Mouse (Mus musculus): Measurements from ENCODE around the gene Rptor.

The Rptor gene

DNA sequence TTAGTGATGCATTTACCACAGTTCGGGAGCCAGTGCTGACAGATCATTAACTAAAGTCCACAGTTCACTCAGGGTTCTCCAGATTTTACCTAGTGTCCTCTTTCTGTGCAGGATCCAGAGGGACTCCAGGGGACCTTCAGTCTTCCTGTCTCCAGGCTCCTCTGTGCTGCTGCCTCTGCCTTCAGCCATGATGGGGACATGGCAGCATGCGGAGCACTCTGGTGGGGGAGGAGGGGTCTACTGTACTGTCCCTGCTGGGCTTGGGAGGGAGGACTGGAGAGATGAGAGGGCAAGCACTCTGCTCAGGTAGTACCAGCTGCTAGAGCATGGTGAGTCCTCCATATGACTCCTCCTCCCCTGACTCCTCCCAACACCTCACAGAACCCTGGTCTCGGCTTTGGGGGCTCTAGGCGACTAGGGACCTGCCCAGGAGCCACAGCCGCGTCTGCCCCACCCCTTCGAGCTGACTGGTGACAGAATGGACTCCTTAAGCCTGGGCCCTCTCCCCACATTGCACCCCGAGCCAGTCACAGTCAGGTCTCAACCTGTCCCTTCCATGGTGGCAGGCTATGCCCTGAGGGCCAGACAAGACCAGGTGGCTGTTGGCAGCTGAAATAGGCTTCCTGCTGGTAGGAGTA lies 336.5 kb downstream of the Rptor start:
- DNase-seq: no peak

DNA sequence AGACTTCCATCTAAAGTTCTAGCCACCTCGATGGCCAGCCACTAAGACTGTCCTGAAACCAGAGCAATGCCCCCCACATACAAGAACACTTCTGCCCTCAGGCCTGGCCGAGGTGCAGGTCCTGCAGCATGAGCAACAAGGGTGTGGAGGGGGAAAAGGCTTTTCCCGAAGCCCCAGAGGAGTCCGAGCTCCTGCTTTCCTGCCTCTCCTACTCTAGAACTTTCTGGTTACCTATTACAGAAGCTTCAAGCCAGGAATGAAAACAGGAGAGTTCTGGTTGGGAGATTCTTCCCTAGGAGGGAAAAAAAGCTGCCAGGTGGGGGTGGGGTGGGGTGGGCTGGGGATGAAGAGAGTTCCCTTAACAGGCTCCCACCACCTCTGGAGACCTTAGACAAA lies 337.0 kb downstream of the Rptor start:
- DNase-seq: no peak

DNA sequence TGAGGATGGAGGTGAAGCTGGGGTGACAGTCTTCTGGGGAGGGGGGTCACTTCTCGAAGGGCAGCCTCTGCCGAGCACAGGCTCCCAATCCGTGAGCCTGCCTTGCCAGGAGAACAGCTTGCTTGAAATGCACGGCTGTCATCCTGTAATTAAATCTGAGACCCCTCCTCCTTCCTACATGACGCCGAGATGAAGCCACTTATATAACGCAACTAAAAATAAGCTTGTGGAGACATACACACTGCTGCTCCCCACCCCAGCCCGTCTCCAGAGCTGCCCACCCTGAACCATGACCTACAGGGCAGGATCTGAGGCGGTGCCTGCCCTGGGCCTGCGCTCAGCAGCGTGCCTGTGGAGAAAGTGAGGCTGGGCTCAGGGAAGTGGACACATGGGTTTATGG lies 337.4 kb downstream of the Rptor start:
- no peak for DNase-seq

DNA sequence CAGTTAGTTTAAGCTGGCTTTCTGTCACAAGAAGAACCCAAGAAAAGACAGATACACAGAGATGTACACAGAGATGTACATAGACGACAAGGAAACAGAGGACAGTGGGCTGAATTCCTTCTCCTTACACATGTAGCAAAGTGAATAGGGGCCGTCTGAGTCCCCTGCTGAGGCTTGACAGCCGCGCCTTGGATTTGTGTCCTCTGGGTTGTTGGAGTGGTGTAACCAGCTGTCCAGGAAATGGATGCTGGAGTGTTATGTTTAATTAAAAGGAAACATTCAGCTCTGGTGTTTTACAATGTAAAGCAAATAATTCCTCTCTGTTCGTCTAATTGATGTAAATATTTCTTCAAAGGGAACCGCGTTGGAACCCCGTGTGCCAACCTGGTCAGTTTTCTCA lies 339.1 kb downstream of the Rptor start:
- no peak for DNase-seq

DNA sequence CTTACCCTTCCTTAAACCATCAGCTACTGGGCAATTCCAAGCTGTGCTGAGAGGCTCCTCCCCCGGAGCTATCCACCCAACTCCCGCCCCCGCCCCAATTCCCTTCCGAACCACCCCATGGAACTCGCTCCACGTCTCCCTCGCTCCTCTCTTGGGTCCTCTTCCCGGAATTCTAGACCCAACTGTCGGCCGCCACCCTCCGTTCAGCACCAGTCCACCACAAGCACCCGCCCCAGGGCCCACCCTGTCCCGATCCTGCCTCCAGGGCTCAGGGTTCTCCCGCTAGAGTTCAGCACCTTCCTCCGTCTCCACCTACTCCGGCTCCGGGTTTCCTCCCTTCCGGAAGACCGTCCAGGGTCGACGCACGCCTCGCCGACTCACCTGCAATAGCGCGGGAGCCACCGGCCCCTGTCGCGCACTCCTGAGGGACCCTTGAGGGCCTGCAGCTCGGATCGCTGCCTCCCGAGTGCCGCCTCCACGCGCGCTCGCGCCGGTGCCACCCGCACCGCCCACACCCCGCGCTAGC lies 339.6 kb downstream of the Rptor start:
- DNase-seq: no peak

DNA sequence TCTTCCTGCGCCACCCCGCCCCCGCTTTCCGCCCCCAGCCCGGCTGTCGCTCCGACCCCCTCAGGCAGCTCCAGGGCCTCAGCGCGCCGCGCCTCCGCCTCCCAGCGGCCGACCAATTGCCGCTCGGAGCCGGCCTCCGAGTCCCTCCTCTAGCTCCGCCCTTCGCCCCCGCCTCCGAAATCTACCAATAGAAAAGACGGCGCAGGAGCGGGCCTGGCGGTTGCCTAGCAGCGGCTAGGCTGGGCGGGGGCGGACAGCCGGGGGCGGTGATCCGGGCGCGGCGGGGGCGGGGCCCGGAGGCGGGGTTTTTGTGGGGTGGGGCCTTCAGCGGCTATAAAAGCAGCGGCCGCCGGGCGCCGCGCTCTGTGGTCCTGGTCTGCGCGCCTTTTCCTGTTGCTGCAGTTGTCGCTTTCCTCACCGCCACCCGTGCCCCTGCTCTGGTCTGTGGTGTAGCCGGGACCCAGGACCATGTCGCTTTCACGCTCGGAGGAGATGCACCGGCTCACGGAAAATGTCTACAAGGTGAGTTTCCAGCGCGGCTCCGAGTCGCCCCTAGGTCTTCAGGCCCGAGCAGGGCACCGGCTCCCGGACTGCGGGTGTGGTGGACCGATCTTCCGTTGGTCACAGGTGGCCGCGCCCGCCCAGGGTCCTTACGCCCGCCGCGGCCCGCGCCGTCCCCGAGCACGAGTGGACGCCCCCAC lies 340.2 kb downstream of the Rptor start, which contains the start of gene Baiap2:
Baiap2 (plus strand) TSS at position 37 of the 701 bp plus-strand sequence.
- DNase-seq: peak; percentile 99

DNA sequence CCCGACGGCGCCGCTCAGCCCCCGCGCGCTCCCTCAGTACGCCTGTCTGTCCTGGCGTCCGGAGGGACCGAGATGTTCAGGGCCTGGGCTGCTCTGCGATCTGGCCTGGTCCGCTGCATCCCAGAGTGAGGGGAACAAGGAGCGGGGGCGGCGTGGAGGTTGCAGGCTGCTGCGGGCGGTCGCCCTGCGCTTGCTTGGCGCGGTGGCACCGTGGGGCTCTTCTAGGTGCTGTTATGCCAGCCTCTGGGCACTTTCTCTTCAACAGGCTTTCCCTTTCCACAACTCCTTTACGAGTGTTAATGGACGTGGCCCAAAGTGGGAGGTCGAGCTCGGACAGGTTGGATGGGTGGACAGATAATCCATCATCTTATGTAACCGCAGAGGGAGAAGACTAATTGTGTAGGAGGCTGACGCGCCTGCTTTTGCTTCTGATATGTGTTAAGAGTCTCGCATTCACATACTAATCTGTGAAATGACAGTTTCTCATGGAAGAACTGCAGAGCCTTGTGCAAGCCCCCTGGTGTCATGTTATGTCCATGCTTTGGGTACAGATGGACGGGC lies 340.8 kb downstream of the Rptor start:
- peak in 1 of 2 experiments; percentile 42 for DNase-seq

DNA sequence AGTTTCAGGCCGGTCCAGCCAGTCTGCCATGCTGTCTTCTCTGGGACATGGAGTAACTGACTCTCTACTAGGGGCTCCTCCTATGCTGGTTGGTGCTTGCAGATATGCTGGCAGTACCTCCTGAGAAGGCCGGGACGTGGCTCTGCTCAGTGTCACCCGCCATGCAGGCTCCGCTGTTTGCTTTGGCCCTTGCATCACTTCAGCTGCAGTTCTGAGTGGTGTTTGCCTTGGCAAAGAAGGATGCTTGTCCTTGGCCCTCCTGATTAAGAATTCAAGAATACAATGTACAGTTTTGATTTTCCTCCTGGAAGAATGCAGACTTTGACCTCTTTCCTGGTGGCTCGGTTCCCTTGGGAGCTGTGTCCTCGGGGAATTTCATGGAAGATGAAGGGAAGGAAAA lies 342.6 kb downstream of the Rptor start:
- DNase-seq: no peak

DNA sequence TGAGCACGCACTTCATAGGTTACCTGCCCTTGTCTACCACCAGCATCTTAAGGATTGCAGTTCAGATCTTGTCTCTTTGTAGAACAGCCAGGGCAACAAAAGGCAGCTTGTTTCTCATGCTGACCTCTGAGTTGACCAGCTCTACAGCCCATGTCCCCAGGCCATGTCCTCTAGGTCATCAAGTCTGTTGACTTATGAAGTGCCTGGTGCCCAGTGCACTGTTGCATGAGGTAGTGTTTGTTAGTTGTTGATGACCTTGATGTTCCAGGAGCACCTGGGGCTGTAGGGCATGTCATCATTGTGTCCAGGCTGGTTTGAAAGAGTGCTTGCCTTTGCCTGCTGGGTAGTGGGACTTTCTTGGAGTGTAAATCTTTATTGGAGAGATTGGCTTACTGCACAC lies 344.7 kb downstream of the Rptor start:
- no peak for DNase-seq

DNA sequence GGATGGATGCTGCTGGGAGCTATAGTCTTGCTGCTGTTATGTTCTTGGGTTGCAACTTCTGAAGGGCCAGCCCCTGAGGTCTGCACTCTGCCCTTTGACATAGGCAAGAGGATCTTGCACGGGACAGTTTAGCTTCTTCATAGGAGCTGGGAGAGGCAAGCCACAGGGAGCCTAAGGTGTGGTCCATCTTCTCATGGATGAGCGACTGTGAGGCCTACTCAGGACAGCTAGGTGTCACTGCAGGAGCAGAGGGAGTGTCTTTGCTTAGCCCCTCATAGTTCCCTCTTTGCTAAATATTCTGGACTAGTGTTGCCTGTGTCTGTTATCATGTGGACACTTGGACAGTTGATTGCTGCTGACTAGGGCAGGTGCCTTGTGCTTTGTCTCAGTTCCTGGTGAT lies 345.2 kb downstream of the Rptor start:
- no peak for DNase-seq

DNA sequence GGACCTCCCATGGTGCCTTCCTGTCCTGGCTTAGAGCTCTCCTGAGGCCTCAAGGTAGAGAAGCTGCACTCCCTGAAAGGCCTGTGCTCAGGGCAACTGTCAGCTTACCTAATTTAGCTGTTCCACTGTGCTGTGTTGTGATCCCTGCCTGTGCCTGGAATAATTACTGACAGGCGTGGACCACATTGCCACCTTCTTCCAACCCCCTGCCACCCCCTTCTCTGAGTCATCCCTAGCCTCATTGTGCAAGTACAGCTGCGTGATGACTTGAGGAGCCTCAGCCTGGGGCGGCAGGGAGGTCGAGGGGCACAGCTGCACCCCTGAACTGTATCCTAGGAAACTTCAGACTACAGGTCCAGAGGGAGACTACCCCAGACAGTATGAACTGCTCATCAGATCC lies 345.6 kb downstream of the Rptor start:
- no peak for DNase-seq

DNA sequence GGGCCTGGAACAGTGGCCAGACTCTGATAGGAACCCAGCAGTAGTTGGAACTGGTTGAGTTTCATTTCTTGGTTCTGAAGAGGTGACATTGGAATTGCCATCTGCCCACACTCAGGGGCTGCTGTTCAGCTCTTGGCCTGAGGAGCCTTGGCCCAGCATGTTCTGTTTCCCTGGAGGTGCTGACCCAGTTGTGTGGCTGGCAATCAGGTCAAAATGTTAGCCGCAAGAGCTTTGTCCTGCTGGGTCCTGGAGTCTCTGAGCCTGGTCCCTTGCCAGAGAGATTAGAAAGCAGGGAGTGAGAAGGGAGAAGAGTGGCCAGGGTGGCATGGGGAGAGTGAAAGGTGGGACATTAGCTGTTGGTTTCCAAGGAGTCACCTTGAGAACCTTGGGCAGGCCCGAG lies 346.1 kb downstream of the Rptor start:
- no peak for DNase-seq

All from thymus, adult 18-20 months (tissue).